Mouse (Mus musculus) liver, adult (tissue): ENCODE data around the gene Mtfmt.

Experiments used
- GATA4 ChIP-seq: IDR thresholded peaks from 2 replicates; pipeline ENCODE4 v1.6.1; 2014; ENCODE audit warnings: mild to moderate bottlenecking, low read length; ENCODE audit not compliant: insufficient replicate concordance

The Mtfmt gene

GRCm38 (mm10) chr9:65410378-65410777 is 25.2 kb upstream of the Mtfmt start:
- no peak for TF ChIP-seq GATA4

DNA sequence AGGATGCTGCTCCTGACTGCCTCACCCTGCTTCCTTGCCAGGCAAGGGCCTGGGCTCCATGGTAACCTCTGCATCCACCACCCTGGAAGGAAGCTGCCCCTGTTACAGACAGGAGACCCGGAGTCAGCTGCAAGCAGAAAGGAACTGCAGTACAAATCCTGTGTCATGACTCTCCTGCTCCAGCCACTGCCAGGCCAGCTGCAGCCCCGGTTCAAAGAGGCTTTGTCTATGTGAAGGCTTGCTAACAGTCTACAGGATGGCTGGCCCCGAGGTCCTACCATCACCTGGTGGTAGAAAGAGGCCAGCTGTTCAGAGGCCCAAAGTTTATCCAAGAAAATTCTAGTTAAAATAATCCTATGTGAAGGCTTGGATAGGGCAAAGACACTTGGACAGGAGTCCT is 24.3 kb upstream of the Mtfmt start:
- TF ChIP-seq GATA4, result no peak

DNA sequence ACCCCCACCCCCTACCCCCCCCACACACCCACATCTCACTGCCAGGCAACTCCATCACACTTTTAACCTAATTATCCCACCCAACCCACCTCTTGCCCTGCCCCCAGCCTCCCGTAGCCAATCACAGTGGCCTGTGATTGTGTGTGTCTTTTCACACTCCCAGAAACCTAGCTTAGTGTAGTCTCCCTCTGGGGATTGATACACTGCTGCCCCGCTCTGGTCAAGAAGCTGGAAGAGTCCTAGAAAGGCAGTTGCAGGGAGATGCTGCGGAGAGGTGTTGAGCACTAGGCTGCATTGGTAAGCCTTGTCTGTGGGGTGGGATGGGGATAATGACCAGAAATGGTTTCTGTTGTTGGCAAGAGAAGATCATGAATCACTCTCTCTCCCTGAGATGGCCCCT is 17.8 kb upstream of the Mtfmt start:
- TF ChIP-seq GATA4, result no peak

DNA sequence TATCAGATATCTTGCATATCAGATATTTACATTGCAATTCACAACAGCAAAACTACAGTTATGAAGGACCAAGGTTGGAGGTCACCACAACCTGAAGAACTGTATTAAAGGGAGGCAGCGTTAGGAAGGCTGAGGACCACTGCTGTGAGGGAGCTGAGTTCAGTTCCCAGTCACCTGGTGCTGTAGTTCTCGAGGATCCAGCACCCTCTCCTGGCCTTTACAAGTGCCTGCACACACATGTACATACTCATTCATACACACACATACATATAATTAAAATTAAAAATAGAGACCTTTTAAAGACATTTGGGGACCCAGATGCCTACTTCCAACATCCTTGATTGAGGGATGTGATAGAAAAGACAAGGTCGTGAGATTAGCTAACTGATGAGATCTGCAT is 15.9 kb upstream of the Mtfmt start:
- no peak for TF ChIP-seq GATA4

- no peak for TF ChIP-seq GATA4
These were observed 12.7 kb upstream of the Mtfmt start, which contains the start of gene Slc51b for GRCm38 (mm10) chr9:65422760-65423501. Gene Slc51b, minus strand, starts transcription at chr9:65422955.

GRCm38 (mm10) chr9:65424393-65424792 is 11.2 kb upstream of the Mtfmt start:
- TF ChIP-seq GATA4, result no peak

DNA sequence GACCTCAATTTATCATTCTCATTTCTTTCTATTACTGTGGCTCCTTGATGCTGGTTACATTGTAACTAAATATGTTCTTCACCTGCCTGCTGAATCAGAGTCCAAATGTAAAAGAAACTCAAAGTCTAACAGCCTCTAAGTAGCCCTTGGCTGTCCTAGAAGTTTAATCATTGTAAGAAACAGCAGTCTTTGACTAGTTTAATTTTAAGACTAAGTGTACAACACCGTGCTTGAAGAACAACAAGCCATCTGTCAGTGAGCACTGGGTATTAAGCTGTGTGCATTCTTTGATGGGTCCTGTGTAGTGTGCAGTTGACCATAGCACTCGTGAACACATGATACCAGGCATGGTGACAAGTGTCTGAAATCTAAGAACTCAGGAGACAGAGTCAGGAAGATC is 8.1 kb upstream of the Mtfmt start:
- TF ChIP-seq GATA4, result no peak

DNA sequence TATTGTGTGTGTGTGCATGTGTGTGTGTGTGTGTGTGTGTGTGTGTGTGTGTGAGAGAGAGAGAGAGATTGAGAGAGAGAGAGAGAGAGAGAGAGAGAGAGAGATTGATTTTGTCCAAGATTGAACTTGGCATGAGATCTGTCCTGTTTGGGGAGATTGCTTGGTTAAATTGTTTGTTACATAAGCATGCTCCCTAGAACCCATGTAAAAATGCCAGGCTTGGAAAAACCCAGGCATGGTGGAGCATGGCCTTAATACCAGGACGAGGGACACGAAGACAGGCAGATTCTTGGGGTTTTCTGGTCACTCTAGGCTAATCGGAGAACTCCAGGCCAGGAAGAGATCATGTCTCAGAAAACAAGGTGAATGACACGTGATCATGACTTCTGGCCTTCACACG is 7.6 kb upstream of the Mtfmt start:
- no peak for TF ChIP-seq GATA4

GRCm38 (mm10) chr9:65430401-65430800 is 5.2 kb upstream of the Mtfmt start:
- TF ChIP-seq GATA4, result no peak

GRCm38 (mm10) chr9:65430921-65431320 is 4.7 kb upstream of the Mtfmt start:
- no peak for TF ChIP-seq GATA4

- TF ChIP-seq GATA4, result no peak
These were observed 3.3 kb upstream of the Mtfmt start for GRCm38 (mm10) chr9:65432236-65432635.

DNA sequence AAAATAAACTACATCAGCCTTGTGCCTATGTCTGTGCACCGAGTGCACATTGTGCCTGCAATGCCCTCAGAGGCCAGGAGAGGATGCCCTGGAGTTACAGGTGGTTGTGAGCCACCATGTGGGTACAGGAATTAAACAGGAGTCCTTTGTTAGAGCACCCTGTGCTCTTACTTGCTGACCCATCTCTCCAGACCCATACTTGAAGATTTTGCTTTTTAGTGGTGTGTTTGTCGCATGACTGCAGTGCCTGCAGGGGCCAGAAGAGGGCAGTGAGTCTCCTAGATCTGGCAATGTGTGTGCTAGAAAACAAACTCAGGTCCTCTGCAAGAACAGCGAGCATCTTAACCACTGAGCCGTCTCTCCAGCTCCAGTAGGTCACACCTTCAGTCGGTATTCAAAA is 1.4 kb upstream of the Mtfmt start:
- TF ChIP-seq GATA4, result no peak

DNA sequence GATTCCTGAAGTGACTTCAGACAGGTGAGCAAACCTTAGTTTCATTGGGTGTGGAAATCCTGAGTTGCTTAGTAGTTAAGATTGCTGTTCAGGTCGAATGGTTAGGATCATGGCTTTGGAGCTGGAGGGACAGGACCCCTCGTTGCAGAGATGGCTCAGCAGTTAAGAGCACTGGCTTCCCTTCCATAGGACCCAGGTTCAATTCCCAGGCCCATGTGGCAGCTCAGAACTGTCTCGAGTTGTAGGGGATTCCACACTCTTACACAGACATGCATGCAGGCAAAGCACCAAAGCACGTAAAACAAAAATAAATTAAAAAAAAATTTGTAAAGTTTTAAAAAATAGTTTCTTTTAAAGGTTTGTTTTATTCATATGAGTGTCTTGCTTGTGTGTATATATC is 371 bp upstream of the Mtfmt start:
- TF ChIP-seq GATA4, result no peak

DNA sequence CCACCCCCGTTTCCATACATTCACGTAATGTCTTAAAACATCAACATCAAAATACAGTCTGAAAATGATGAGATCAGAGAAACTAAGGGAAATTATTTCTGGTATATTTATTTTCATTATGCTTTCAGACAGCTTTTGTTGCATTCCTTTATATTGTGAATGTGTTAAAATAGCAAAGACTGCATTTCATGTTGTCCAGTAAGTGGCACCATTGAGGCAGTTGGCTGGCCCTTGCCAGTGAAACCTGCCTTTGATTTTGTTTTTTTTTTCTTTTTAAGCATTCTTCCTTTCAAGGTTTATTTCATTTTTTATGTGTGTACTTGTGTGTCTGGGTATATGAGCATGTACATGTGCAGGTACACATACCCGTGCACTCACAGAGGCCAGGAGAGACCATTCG is 9.1 kb downstream of the Mtfmt start:
- no peak for TF ChIP-seq GATA4

GRCm38 (mm10) chr9:65447951-65448350 is 12.4 kb downstream of the Mtfmt start:
- no peak for TF ChIP-seq GATA4

GRCm38 (mm10) chr9:65458975-65459374 is 23.4 kb downstream of the Mtfmt start:
- no peak for TF ChIP-seq GATA4

GRCm38 (mm10) chr9:65460198-65460597 is 24.6 kb downstream of the Mtfmt start:
- TF ChIP-seq GATA4, result no peak
